Mouse (Mus musculus) CD4-positive, CD25-positive, alpha-beta regulatory T cell, adult 4 months (primary cell): Measurements from ENCODE around the gene Ak2. TPM values are rescaled to one million over a fixed set of nuclear protein-coding genes. Genes with fewer than 3 reads are reported as not detected.

Experiments used
- ATAC-seq: one replicate; pipeline ENCODE4 v1.8.0; 2017
- polyA plus RNA-seq, 2 experiments: library from polyadenylated mRNA; unstranded; fragments of 100-300 nt; shearing (Covaris generic); gene quantifications; one replicate each; pipeline ENCODE4 v1.2.1; 2017

Gene Ak2
- polyA plus RNA-seq, 2 experiments from 2014 or later, result 74.6 to 113 TPM

- no peak for ATAC-seq
These were observed 15.2 kb upstream of the Ak2 start for GRCm38 (mm10) chr4:128976577-128976976.

- ATAC-seq, result no peak
These were observed 14.5 kb upstream of the Ak2 start for GRCm38 (mm10) chr4:128977217-128977616.

DNA sequence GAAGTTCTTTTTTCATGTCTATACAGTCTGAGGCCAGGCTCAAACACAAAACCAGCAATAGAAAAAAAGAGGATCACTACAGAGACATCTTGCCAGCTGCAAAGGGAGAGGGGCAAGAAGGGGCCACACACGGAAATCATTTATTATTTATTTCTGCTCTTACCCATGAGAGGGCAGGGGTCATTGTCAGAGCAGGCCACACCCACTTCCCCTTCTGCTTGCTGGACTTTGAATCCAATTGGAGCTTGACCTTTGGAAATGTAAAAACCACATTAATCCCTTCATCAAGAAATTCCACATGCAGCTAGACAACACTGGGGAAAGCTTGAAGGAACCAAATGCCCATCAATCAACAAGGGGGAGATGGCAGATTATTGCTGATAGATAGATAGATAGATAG, 13.1 kb upstream of the Ak2 start:
- ATAC-seq, result no peak

- peak; percentile 85 for ATAC-seq
These were observed 10.6 kb upstream of the Ak2 start for GRCm38 (mm10) chr4:128980890-128981832.

GRCm38 (mm10) chr4:128981833-128982180, 10.0 kb upstream of the Ak2 start:
- ATAC-seq, result no peak

GRCm38 (mm10) chr4:128983151-128983550, 8.6 kb upstream of the Ak2 start:
- no peak for ATAC-seq

DNA sequence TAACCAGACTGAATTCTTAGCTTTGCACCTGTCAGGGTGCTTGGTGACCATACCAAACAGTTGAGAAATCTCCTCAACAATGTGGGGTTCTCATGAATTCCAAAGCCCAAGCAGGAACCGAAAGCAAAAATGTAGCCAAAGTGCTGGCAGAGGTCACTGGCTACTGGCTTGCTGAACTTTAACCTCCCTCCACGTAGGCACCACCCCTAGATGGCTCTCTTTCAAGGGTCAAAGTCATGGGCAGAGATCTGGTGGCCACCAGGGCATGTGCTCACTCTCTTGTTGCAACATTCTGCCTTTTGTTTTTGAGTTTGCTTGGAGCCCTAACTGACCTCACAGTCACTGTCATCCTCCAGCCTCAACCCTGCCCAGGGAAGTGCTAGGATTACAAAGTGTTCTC, 8.1 kb upstream of the Ak2 start:
- no peak for ATAC-seq

DNA sequence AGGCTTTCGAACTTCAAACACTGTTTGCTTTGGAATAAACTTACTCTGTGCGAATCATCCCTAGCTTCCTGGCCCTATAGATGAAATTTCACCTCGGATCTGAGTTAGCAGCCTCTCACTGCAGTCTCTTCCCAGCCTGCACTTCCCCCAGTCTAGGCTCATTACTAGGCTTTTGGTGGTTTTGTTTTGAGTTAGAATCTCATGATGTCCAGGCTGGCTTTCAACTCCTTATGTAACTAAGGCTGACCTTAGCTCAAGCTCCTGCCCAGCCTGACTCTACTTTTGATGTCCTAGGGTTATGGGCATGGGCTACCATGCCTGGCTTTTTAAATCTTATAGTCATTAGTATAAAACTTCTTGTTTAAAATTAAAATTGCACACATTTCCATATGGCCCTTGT, 7.2 kb upstream of the Ak2 start:
- no peak for ATAC-seq

GRCm38 (mm10) chr4:128988911-128989310, 2.8 kb upstream of the Ak2 start:
- no peak for ATAC-seq

DNA sequence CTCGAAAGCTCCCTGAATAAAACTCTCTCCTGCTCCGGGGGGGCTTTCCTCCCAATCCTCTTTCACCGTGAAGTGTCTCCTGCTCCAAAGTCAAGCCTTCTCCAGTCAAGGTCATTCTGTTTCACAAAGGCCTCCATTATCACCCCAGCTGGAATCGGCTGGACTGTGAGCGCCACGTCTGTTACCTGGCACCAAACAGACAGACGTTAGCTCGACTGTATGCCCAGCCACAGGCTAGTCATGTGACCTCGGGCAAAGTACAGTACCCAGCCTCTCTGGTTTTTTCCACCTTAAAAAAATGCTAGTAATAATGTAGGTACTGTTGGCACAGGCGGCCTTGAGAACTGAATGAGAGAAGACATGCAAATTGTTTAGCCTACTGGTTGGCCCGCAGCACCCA, 2.1 kb upstream of the Ak2 start:
- ATAC-seq, result no peak

- no peak for ATAC-seq
These were observed 418 bp downstream of the Ak2 start for GRCm38 (mm10) chr4:128992176-128992575.

- peak; percentile 100 for ATAC-seq
These were observed 1.4 kb downstream of the Ak2 start for GRCm38 (mm10) chr4:128993025-128993662.

DNA sequence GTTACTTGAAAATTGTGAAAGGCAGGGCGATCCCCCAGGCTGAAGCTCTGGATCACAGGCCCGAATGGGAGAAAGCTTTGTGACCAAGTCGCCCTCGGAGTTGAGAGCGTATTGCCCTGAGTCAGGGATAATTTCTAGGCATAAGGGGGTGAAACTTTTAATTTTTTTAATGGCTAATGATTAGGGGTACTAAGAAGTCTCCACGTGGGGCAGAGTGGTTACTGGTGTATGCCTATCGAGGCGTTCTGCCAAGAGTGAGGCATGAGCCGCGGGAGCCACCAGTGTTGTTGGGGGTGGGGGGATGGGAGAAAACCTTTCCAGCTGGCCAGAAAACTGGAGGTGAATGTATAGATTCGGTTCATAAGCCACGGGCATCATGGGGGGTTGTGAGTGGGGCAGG, 1.9 kb downstream of the Ak2 start:
- no peak for ATAC-seq

DNA sequence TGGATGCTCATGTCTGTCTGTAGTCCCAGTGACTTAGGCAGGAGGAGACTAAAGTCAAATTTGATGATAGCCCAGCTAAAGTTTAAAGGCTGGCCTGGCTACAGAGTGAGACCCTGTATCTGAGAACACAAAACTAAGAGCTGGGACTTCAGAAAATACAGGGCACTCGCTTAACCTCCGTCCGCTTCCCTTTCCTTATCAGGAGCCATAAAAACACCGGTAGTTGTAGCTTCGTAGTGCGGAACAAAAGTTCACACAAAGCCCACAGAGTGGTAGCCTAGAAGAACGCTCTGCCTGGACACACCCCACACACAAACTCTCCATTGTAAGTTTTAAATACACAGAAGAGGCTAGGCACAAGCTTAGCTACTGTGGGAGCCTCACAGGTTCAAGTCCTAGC, 3.5 kb downstream of the Ak2 start:
- ATAC-seq, result no peak

DNA sequence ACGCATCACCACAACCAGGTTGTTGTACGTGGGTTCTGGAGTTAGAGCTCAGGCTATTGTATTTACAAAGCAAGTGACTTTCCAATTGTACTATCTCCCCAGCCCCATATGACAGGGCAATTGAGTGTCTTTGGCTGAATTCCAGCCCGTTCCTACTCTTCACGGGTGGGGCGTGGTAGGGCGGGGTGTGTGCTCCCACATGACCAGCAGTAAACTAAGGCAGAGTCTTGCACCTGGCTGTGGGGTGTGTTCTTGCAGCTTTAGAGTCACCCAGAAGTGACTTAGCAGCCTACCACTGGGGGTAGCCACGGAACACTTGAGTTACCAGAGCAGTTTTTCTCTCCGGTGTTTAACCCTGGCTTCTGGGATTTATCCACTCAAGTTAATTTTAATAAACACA, 5.5 kb downstream of the Ak2 start:
- ATAC-seq, result no peak

DNA sequence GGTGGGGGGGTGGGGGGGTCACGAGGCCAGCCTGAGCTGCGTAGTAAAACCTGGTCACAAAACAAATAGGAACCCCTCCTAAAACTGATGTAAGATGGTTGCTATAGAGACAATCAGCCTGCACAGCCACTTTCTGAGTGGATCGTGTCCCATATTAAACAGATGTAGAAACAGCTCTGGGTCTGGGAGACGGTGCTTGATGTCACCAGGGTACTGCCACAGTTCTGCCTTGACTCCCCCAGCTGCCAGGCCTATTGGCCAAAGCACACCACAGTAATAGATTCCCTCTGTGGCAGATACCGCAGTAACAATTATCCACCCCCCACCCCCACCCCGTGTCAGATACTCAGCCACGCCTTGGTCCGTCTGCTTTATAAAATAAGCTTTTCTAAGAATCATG, 6.6 kb downstream of the Ak2 start:
- ATAC-seq, result no peak

GRCm38 (mm10) chr4:129000786-129001185, 9.0 kb downstream of the Ak2 start:
- ATAC-seq, result no peak

- ATAC-seq, result no peak
These were observed 12.0 kb downstream of the Ak2 start for GRCm38 (mm10) chr4:129003720-129004119.

DNA sequence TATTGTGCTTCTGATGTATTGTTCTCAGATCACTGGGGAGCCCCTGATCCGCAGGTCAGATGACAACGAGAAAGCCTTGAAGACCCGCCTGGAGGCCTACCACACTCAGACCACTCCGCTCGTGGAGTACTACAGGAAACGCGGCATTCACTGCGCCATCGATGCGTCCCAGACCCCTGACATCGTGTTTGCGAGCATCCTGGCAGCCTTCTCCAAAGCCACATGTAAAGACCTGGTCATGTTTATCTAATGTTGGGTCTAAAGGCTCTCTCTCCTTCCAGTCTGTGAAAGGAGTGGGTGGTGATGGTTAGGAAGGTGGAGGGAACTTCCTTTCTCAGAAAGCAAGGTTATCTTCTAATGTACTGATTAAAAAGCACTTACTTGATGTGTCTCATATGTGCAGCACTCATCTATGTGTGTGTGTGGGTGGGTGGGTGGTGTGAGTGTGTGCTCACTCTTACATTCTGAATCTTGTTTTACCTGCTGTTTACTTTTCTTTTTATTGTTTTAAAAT, 16.3 kb downstream of the Ak2 start:
- ATAC-seq, result peak; percentile 64

DNA sequence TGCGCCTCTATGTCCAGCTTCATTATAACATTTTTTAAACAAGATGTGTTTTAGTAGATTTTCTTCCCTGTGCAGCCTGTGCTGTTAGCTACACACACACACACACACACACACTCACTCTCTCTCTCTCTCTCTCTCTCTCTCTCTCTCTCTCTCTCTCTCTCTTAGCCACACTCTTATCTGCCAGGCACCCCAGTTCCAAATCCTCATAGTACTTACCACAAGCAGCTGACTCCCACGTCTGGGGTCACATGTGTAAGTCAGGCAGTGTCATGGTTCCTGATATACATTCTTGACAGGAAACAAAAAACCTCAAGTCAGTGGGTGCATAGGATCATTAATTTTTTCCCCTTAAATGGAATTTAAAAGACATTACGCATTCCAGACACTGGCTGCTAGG, 16.9 kb downstream of the Ak2 start:
- peak; percentile 87 for ATAC-seq

GRCm38 (mm10) chr4:129009521-129009920, 17.8 kb downstream of the Ak2 start:
- ATAC-seq, result no peak

DNA sequence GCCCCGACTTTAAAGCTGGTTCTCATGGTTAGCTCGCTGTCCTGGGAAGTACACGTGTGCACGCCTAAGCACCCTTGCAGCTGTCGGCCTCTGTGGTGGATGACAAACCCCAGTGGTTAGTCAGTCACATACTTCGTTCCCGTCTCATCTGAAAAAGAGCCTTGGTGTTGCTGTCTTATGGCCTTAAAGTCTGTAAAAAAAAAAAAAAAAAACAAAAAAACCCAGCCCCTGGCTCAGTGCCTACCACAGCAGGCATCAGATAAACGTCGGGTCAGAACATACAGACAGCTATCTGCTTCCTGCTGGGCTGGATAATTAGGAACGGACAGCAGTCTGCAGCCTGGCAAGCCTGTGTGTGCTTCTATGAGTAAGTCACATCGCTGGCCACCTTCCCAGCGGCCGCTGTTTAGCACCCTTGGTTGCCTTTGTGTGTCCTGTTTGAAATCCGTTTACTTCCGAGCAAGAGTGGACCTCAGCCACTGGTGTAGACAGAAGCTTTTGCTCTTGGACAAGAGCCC, 19.9 kb downstream of the Ak2 start:
- no peak for ATAC-seq

DNA sequence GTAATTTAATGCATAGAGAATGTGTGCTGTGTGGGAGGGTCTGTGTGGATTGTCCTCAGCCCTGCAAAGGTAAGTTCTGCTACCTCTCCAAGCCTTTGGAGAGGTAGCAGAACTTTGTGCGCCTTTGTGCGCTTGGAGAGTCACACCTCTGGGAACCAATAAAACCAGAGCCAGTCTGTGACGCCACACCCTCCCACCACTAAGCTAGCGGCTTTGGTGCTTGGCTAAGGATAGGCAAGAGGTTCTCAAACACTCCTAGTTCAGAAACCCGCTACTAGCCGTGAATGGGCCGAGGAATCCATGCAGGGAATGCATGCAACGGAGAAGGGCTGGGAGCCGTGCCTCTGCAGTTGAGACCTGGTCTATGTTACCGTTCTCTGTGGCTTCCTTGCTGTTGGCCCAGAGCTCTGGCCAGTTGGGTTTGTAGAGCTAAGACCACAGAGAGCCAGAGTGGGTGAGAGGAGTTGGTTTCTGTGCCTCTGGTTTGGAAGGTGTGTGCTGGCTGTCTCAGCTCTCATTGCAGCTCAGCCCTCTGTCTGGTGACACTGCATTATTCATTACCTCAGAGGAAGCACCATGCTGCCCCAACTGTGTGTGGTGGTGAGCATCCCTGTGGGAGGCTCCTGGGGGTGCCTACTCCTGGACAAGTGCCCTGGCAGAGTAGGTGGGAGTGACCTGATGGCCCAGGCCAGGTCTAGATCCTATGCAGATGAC, 21.6 kb downstream of the Ak2 start:
- no peak for ATAC-seq
